25 mouse cellular contexts compared by ENCODE assay signal in the genomic region with DNA sequence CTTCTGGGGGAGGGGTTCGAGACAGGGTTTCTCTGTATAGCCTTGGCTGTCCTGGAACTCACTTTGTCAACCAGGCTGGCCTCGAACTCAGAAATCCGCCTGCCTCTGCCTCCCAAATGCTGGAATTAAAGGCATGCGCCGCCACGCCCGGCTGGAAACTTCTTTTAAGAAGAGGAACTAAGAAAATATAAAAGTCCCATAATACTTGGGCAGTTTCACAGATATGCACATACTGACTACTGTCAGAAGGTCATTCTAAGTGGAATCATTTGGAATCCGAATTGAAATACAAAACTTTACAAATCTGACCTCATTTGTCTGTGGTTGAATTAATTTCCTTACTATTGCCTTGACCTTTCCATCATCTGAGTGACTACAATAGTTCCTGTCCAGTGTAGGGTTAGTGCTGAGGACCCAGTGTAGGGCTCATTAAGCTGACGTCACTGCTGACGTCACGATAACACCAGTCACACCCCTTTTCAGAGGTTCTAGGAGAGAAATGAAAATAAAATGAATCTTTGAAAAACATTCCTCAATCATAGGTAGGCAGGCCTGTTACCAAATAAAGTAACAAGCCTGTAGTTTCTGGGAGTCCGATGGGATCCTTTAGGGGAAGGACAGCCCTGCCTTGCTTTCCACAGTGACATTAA.
DNase-seq lines count a peak whose midpoint lies in the region; ATAC-seq and TF ChIP-seq lines count a peak whose summit lies in the region.
"Had no signal": no experiment of that assay in that cellular context is flagged by ENCODE, and none has a peak within 500 bp of the region (broad histone marks: within the 10 kb centered on the region; RNA-seq: fewer than 3 reads in every experiment).

No protein-coding gene starts in this region.

- H3K4me3 ChIP-seq in liver, postnatal 0 days (ENCODE audit: low read depth, low read length), result no peak overlapping the region
- H3K4me3 ChIP-seq: embryonic facial prominence, embryonic 13.5 days; erythroblast, embryonic 14.5 days; forebrain, embryonic 12.5 days; forebrain, embryonic 15.5 days; hindbrain, embryonic 12.5 days; hindbrain, embryonic 15.5 days; intestine, embryonic 15.5 days had no signal

- no peak overlapping the region for H3K27ac ChIP-seq in liver, postnatal 0 days (ENCODE audit: low read depth)
- H3K27ac ChIP-seq: embryonic facial prominence, embryonic 13.5 days; forebrain, embryonic 12.5 days; forebrain, embryonic 15.5 days; hindbrain, embryonic 12.5 days; hindbrain, embryonic 15.5 days; intestine, embryonic 15.5 days had no signal

- ATAC-seq in inflammation-experienced regulatory T-cells, adult 6 months, result no peak
- no peak for ATAC-seq in liver, postnatal 0 days
- ATAC-seq: forebrain, embryonic 15.5 days; intestine, embryonic 15.5 days had no signal

- no peak overlapping the region for H3K4me2 ChIP-seq in liver, postnatal 0 days (ENCODE audit: low read depth, low read length)
- H3K4me2 ChIP-seq: forebrain, embryonic 15.5 days; heart, embryonic 11.5 days had no signal

- H3K9me3 ChIP-seq in liver, postnatal 0 days (ENCODE audit: low read length), result no peaks in the 10 kb centered on the region
- H3K9me3 ChIP-seq: embryonic facial prominence, embryonic 10.5 days; embryonic facial prominence, embryonic 13.5 days; forebrain, embryonic 12.5 days; forebrain, embryonic 15.5 days; hindbrain, embryonic 12.5 days; hindbrain, embryonic 15.5 days; intestine, embryonic 15.5 days had no signal

- H3K36me3 ChIP-seq in liver, postnatal 0 days (replicated peaks; ENCODE audit: insufficient read depth, low read length), result no peaks in the 10 kb centered on the region
- H3K36me3 ChIP-seq: embryonic facial prominence, embryonic 10.5 days; embryonic facial prominence, embryonic 13.5 days; forebrain, embryonic 12.5 days; forebrain, embryonic 15.5 days; hindbrain, embryonic 12.5 days; hindbrain, embryonic 15.5 days; intestine, embryonic 15.5 days had no signal

- no peak for TF ChIP-seq CTCF in liver, postnatal 0 days (IDR thresholded peaks at IDR 0.05; ENCODE audit: low read depth)

- TF ChIP-seq EP300 in liver, postnatal 0 days (IDR thresholded peaks at IDR 0.05; ENCODE audit: low read depth), result no peak

- DNase-seq in ES-CJ7 (ENCODE audit: low read depth, low spot score), result peak; percentile 5
- DNase-seq in ZHBTc4 (ENCODE audit: low read depth, low spot score), result peak; percentile 51
- DNase-seq in adrenal gland, postnatal 10 days, result peak; percentile 14
- peak; percentile 12 to 57 for DNase-seq in adrenal gland, postnatal 36 days
- DNase-seq in ovary, postnatal 10 days (ENCODE audit: low spot score), result no peak
- no peak for DNase-seq in liver, postnatal 0 days
- DNase-seq: B cell, adult 2 months; cerebellum, adult 11-12 months; cerebellum, adult 8-10 months; cerebellum, postnatal 10 days; cerebellum, postnatal 36 days; embryo, embryonic 11 days; gastrocnemius, postnatal 25 days; kidney, adult 11 months had no signal

- H3K27me3 ChIP-seq in liver, postnatal 0 days (ENCODE audit: insufficient read depth, low read length), result no peaks in the 10 kb centered on the region
- H3K27me3 ChIP-seq: CH12.LX; embryonic facial prominence, embryonic 13.5 days; forebrain, embryonic 12.5 days; forebrain, embryonic 15.5 days; intestine, embryonic 15.5 days had no signal

- WGBS in liver, postnatal 0 days (ENCODE audit: insufficient replicate concordance), result 77% methylated on average over 12 of the region's 12 CpGs

- no peaks in the 10 kb centered on the region for H3K4me1 ChIP-seq in liver, postnatal 0 days (ENCODE audit: insufficient read depth)

- H3K9ac ChIP-seq in liver, postnatal 0 days (replicated peaks), result no peak overlapping the region
- H3K9ac ChIP-seq: embryonic facial prominence, embryonic 13.5 days; forebrain, embryonic 15.5 days; hindbrain, embryonic 15.5 days; intestine, embryonic 15.5 days had no signal

Comparison
In these comparisons a context has a peak if more than half of its experiments do, and no peak if none do; other contexts are left out.
1. DNase-seq: peak in ES-CJ7 (single experiment), ZHBTc4 (single experiment), adrenal gland, postnatal 10 days (single experiment) and adrenal gland, postnatal 36 days (2 of 2); none in ovary, postnatal 10 days (single experiment) and liver, postnatal 0 days (single experiment).